Mouse (Mus musculus) neural tube, embryonic 12.5 days (tissue): ENCODE results near the gene Mmp8. TPM values are rescaled to one million over a fixed set of nuclear protein-coding genes. Genes with fewer than 3 reads are reported as not detected.

Source experiments
- ATAC-seq: fragments of 200-750 bp; cut with Nextera tagmentation; 2 replicates; pipeline ENCODE4 v1.8.0; 2017; ENCODE audit warnings: low read depth, mild to moderate bottlenecking, moderate TSS enrichment, moderate library complexity; ENCODE audit not compliant: low FRiP score
- H3K27ac ChIP-seq: fragments of 300-500 bp; sonication (generic); 2 replicates; pipeline ENCODE4 v1.5.1; 2016
- H3K27me3 ChIP-seq: fragments of 300-500 bp; sonication (generic); replicated peaks from 2 replicates; pipeline ENCODE4 v1.6.1; 2016; ENCODE audit warnings: mild to moderate bottlenecking
- H3K36me3 ChIP-seq: fragments of 300-500 bp; sonication (generic); 2 replicates; pipeline ENCODE4 v1.6.1; 2016; ENCODE audit warnings: mild to moderate bottlenecking
- H3K4me1 ChIP-seq: fragments of 300-500 bp; sonication (generic); 2 replicates; pipeline ENCODE4 v1.6.1; 2016
- H3K4me2 ChIP-seq: fragments of 300-500 bp; sonication (generic); replicated peaks from 2 replicates; pipeline ENCODE4 v1.6.1; 2016; ENCODE audit warnings: mild to moderate bottlenecking
- H3K4me3 ChIP-seq: fragments of 300-500 bp; sonication (generic); 2 replicates; pipeline ENCODE4 v1.5.1; 2016
- H3K9ac ChIP-seq: fragments of 300-500 bp; sonication (generic); 2 replicates; pipeline ENCODE4 v1.6.1; 2016; ENCODE audit warnings: mild to moderate bottlenecking
- H3K9me3 ChIP-seq: fragments of 300-500 bp; sonication (generic); 2 replicates; pipeline ENCODE4 v1.6.1; 2016; ENCODE audit warnings: mild to moderate bottlenecking
- WGBS: fragments of 180-500 bp; shearing (Covaris S2); methylation state at CpG from one replicate; pipeline ENCODE4 v1.1.7; 2016; 5-methylcytosine and 5-hydroxymethylcytosine counted together
- polyA plus RNA-seq: library from polyadenylated mRNA; unstranded; fragments of >200 nt; fragmentation: Nextera tagmentation; extraction: Ambion mirVana; gene quantifications from 2 replicates; pipeline ENCODE4 v1.2.1, GENCODE M21; 2016

Mmp8 gene
- 0.20 and 0.23 TPM in 2 replicates for polyA plus RNA-seq

DNA sequence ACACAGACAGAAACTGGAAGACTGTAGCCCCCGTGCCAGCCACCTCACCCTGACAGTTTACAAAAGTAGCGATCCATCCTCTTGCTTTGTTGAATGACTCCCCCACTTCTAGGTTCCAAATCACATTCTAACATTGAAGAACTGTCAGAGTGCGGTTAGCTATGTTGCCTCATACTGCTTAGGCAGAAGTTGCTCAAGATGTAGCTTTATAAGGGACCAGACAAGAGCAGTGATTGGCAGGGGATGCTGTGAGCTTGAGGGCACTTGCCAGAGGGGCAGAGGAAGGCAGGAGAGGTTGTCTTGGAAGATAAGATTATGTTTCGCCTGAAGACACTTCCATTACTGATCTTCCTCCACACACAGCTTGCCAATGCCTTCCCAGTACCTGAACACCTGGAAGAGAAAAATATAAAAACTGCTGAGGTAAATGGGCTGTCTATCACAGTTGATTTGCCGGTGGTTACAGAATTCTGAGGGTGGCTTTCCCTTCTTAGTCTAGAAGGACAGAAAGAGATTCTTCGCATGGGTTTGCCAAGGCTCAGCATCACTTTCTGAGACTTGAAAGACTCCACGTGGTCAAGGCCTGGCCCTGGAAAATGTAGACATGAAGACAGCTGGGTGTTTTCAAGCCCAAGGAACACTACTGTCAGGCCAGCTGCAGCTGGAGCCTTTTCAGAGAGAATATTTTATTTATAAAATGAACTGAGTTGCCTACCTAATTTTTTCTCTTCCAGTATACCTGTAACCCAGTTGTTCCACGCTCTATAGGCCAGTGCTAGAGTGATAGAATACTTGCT lies at the start of gene Mmp8:
TSS of gene Mmp8 (plus strand) at position 236 of the 797 bp plus-strand sequence.
- Histone ChIP-seq H3K4me2 (no peak within 1 kb of the TSS), H3K9ac (no peak within 1 kb of the TSS), H3K4me1 (no peaks in the 10 kb centered on the region), H3K4me3 (no peak within 1 kb of the TSS), H3K36me3 (no peaks in the 10 kb centered on the region), H3K27ac (no peak within 1 kb of the TSS), H3K27me3 (no peaks in the 10 kb centered on the region), H3K9me3 (no peaks in the 10 kb centered on the region)
- no peak for ATAC-seq
- 89% methylated on average over 8 of the region's 8 CpGs for WGBS

DNA sequence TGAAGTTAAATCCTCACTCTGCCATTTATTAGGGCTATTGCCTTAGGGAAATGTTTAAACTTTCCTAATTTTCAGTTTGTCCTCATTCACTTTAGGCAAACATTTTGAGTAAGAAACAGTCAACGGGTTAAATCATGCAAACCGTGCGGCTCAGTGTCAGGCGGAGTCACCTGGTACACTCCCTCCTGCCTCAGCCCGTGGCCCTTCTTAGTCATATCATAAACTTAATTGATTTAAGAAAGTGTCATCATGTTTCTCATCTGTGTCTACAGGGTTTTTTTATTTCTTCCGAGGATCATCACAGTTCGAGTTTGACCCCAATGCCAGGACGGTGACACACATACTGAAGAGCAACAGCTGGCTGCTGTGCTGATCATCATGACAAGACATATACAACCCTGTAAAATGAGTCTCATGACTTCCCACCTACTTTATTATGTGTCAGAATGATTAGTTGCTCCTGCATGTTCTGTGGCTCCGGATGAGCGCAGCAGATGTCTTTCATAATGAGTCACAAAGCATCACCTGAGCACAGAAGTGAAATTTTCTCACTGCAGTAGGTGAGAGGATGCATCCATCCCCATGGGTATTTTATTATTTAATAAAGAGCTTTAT lies 48.5 kb upstream of the Mmp8 start:
- no peaks in the 10 kb centered on the region for H3K36me3 ChIP-seq
- H3K9me3 ChIP-seq = no peaks in the 10 kb centered on the region
- H3K27ac ChIP-seq = no peak overlapping the region
- no peak for ATAC-seq
- no peak overlapping the region for H3K9ac ChIP-seq
- 90% methylated on average over 10 of the region's 10 CpGs for WGBS
- no peaks in the 10 kb centered on the region for H3K4me1 ChIP-seq
- no peaks in the 10 kb centered on the region for H3K27me3 ChIP-seq
- no peak overlapping the region for H3K4me2 ChIP-seq
- H3K4me3 ChIP-seq = no peak overlapping the region

DNA sequence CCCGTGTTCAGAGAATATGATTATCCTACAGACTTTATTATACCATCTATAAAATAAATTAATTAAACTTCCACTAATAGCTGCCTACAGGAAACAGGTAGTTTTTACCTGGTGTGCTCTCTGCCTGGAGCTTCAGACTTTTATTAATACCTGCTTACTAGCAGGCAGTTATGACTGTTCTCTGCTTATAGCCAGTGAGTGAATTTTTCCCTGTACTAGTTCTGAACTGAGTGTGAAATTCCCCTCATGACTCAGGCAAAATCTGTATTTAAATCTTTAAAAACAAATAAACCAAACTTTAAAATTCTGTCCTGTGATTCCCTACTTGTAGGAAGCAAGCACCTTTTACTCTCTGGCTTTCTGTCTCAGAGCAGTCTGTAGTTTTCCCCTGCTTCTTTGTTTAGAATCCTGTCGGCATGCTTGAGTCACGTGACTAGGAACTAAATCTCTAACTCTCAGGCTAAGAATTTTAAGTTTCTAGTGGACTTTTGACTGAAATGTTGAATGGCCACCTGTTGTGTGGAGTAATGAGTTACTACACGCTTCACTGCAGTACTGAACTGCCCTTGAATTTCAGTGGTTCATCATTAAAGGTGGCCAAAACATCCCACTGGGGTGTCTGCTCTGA lies 40.2 kb upstream of the Mmp8 start:
- Histone ChIP-seq H3K9ac (no peak overlapping the region), H3K4me2 (no peak overlapping the region), H3K4me3 (no peak overlapping the region), H3K36me3 (no peaks in the 10 kb centered on the region), H3K27ac (no peak overlapping the region), H3K9me3 (no peaks in the 10 kb centered on the region), H3K27me3 (no peaks in the 10 kb centered on the region), H3K4me1 (no peaks in the 10 kb centered on the region)
- no peak for ATAC-seq
- WGBS = 75% methylated on average over 4 of the region's 4 CpGs

- H3K4me2 ChIP-seq = no peak overlapping the region
- no peaks in the 10 kb centered on the region for H3K27me3 ChIP-seq
- no peaks in the 10 kb centered on the region for H3K9me3 ChIP-seq
- no peaks in the 10 kb centered on the region for H3K4me1 ChIP-seq
- no peak overlapping the region for H3K9ac ChIP-seq
- 57% methylated on average over 4 of the region's 4 CpGs for WGBS
- no peak overlapping the region for H3K27ac ChIP-seq
- no peak for ATAC-seq
- no peak overlapping the region for H3K4me3 ChIP-seq
- no peaks in the 10 kb centered on the region for H3K36me3 ChIP-seq
Measured at GRCm38 (mm10) chr9:7526255-7526940, 31.9 kb upstream of the Mmp8 start.

- no peak for ATAC-seq
- Histone ChIP-seq H3K4me2 (no peak overlapping the region), H3K9ac (no peak overlapping the region), H3K4me1 (no peaks in the 10 kb centered on the region), H3K36me3 (no peaks in the 10 kb centered on the region), H3K9me3 (no peaks in the 10 kb centered on the region), H3K27ac (no peak overlapping the region), H3K27me3 (no peaks in the 10 kb centered on the region), H3K4me3 (no peak overlapping the region)
Measured at GRCm38 (mm10) chr9:7542763-7543162, 15.5 kb upstream of the Mmp8 start.

- no peaks in the 10 kb centered on the region for H3K27me3 ChIP-seq
- no peak overlapping the region for H3K4me2 ChIP-seq
- 74% methylated on average over 1 of the region's 1 CpGs for WGBS
- H3K4me1 ChIP-seq = no peaks in the 10 kb centered on the region
- H3K36me3 ChIP-seq = no peaks in the 10 kb centered on the region
- no peak for ATAC-seq
- H3K27ac ChIP-seq = no peak overlapping the region
- no peak overlapping the region for H3K9ac ChIP-seq
- no peaks in the 10 kb centered on the region for H3K9me3 ChIP-seq
- no peak overlapping the region for H3K4me3 ChIP-seq
Measured at GRCm38 (mm10) chr9:7544923-7545457, 13.3 kb upstream of the Mmp8 start.

- no peak overlapping the region for H3K4me3 ChIP-seq
- 68% methylated on average over 1 of the region's 1 CpGs for WGBS
- H3K9ac ChIP-seq = no peak overlapping the region
- no peaks in the 10 kb centered on the region for H3K9me3 ChIP-seq
- no peaks in the 10 kb centered on the region for H3K4me1 ChIP-seq
- no peak overlapping the region for H3K27ac ChIP-seq
- H3K36me3 ChIP-seq = no peaks in the 10 kb centered on the region
- H3K4me2 ChIP-seq = no peak overlapping the region
- H3K27me3 ChIP-seq = no peaks in the 10 kb centered on the region
- no peak for ATAC-seq
Measured at GRCm38 (mm10) chr9:7545471-7545870, 12.8 kb upstream of the Mmp8 start.

DNA sequence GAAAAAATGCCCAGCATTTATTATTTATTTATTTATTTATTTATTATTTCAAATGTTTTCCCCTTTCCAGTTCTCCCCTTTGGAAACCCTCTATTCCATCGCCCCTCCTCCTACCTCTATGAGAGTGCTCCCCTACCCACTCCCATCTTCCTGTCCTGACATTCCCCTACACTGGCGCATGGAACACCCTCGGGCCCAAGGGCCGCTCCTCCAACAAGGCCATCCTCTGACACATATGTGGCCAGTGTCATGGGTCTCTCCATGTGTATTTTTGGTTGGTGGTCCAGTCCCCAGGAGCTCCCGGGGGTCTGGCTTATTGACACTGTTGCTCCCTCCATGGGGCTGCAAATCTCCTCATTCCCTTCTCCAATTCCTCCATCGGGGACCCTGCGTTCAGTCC lies 12.3 kb upstream of the Mmp8 start:
- WGBS = 83% methylated on average over 7 of the region's 7 CpGs
- no peak overlapping the region for H3K9ac ChIP-seq
- H3K36me3 ChIP-seq = no peaks in the 10 kb centered on the region
- H3K4me2 ChIP-seq = no peak overlapping the region
- H3K4me3 ChIP-seq = no peak overlapping the region
- no peaks in the 10 kb centered on the region for H3K9me3 ChIP-seq
- H3K27me3 ChIP-seq = no peaks in the 10 kb centered on the region
- H3K27ac ChIP-seq = no peak overlapping the region
- ATAC-seq = no peak
- H3K4me1 ChIP-seq = no peaks in the 10 kb centered on the region

DNA sequence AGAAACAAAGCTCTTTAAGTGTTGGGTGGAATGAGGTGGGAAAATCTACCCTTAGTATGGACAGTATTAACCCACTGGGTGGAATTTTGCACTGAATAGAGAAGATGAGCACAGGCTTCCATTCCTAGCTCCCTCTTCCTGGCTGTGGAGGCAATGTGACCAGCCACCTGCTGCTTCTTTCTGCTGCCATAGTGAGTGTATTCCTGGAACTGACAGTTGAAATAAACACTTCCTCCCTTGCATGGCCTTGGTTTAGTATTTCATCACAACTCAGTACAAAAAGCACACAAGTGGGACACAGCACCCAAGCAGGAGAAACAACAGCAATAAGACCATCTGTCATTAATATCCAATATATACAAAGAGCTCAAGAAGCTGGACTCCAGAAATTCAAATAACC lies 6.3 kb upstream of the Mmp8 start:
- Histone ChIP-seq H3K27me3 (no peaks in the 10 kb centered on the region), H3K27ac (no peak overlapping the region), H3K4me1 (no peaks in the 10 kb centered on the region), H3K36me3 (no peaks in the 10 kb centered on the region), H3K4me3 (no peak overlapping the region), H3K4me2 (no peak overlapping the region), H3K9ac (no peak overlapping the region), H3K9me3 (no peaks in the 10 kb centered on the region)
- no peak for ATAC-seq

GRCm38 (mm10) chr9:7553536-7553935 lies 4.7 kb upstream of the Mmp8 start:
- Histone ChIP-seq H3K4me2 (no peak overlapping the region), H3K27me3 (no peaks in the 10 kb centered on the region), H3K4me1 (no peaks in the 10 kb centered on the region), H3K9ac (no peak overlapping the region), H3K27ac (no peak overlapping the region), H3K36me3 (no peaks in the 10 kb centered on the region), H3K4me3 (no peak overlapping the region), H3K9me3 (no peaks in the 10 kb centered on the region)
- WGBS = 84% methylated on average over 3 of the region's 3 CpGs
- ATAC-seq = no peak

DNA sequence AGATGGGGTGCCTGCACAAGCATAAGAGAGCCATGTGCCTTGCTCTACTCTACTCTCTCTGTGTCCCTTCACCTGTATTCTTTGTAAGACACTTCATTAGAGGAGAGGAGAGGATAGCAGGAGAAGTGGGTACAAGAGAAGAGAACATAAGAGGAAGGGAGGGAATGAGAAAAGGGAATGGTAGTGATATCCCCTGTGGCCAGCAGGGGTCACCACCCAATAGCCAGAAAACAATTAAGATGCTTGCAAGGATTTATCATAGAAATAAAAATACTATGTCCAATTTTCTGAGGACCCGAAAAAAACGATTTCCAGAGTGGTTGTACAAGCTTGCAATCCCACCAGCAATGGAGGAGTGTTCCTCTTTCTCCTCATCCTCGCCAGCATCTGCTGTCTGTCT lies 3.9 kb upstream of the Mmp8 start:
- Histone ChIP-seq H3K4me3 (no peak overlapping the region), H3K27me3 (no peaks in the 10 kb centered on the region), H3K9me3 (no peaks in the 10 kb centered on the region), H3K4me1 (no peaks in the 10 kb centered on the region), H3K9ac (no peak overlapping the region), H3K36me3 (no peaks in the 10 kb centered on the region), H3K27ac (no peak overlapping the region), H3K4me2 (no peak overlapping the region)
- WGBS = 49% methylated on average over 3 of the region's 3 CpGs
- ATAC-seq = no peak

GRCm38 (mm10) chr9:7560026-7560425 lies 1.8 kb downstream of the Mmp8 start:
- H3K36me3 ChIP-seq = no peaks in the 10 kb centered on the region
- WGBS = 84% methylated on average over 4 of the region's 4 CpGs
- H3K9me3 ChIP-seq = no peaks in the 10 kb centered on the region
- ATAC-seq = no peak
- no peak overlapping the region for H3K27ac ChIP-seq
- H3K4me2 ChIP-seq = no peak overlapping the region
- no peaks in the 10 kb centered on the region for H3K4me1 ChIP-seq
- H3K27me3 ChIP-seq = no peaks in the 10 kb centered on the region
- H3K9ac ChIP-seq = no peak overlapping the region
- H3K4me3 ChIP-seq = no peak overlapping the region
